Mouse (Mus musculus): Measurements from ENCODE around the gene C1qtnf1.

DNA sequence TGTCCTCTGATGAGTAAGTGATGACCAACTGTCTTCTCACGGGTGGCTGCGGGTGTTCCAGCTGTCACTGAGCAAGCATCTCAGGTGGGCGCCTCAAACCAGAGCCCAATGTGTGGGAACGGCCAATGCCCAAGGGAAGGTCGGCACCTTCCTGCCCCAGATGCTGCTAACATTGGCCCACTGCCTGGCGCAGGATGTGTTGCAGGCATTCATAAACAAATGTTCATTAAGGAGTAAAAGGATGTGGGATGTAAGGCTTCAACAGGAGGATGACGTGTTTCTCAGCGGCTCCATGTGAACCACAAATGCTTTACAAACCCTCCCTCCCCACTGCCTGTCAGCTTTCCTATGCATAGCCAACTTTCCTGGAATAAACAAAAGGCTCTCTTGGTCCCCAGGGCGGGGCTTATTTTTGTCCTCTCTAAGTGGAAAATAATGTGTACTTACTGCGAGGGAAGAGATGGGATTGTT lies 5.4 kb downstream of the C1qtnf1 start:
- TF ChIP-seq CTCF (IDR thresholded peaks at IDR 0.05; ENCODE audit: extremely low read depth, insufficient read depth, low read length) (no peak), POLR2A (IDR thresholded peaks at IDR 0.05; ENCODE audit: extremely low read depth, insufficient read depth, low read length) (no peak)
